In the genomic region with DNA sequence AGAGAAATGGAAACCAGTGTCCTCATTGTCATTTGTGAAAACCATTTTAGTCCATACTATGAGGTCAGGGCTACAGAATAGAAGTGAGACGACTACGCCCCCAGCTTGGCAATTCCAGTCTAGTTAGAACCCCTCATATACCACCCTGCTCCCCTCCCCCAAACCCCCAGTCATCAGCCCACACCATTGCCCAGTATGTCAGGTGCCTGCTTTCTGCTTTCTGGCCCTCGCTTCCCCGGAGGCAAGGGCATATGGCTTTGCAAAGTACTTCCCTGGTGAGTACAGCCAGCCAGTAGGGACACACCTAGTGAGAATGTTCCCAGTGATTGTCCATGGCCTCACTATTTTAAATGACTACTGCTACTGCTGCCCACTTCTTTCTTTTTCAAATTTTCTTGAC, we compare ENCODE assay signal across 12 mouse cellular contexts. TPM values are rescaled to one million over a fixed set of nuclear protein-coding genes. Genes with fewer than 3 reads are reported as not detected.
"Had no signal": no experiment of that assay in that cellular context is flagged by ENCODE, and none has a peak within 500 bp of the region (broad histone marks: within the 10 kb centered on the region; RNA-seq: fewer than 3 reads in every experiment).

No protein-coding gene starts in this region.

- H3K9ac ChIP-seq: liver, embryonic 13.5 days; liver, postnatal 0 days; lung, embryonic 15.5 days; midbrain, embryonic 13.5 days had no signal

- H3K4me1 ChIP-seq: liver, embryonic 13.5 days; lung, embryonic 15.5 days had no signal

- H3K4me3 ChIP-seq: liver, embryonic 13.5 days; lung, embryonic 15.5 days; megakaryocyte, embryonic 14.5 days; midbrain, embryonic 13.5 days had no signal

- H3K27ac ChIP-seq: liver, embryonic 13.5 days; lung, embryonic 15.5 days; macrophage; midbrain, embryonic 13.5 days had no signal

- DNase-seq: layer of hippocampus, adult 9-11 months; liver, embryonic 13.5 days had no signal

- H3K4me2 ChIP-seq: liver, embryonic 13.5 days; lung, embryonic 15.5 days had no signal

- ATAC-seq: liver, postnatal 0 days had no signal

- H3K36me3 ChIP-seq: liver, embryonic 13.5 days; lung, embryonic 15.5 days; midbrain, embryonic 13.5 days had no signal

- H3K9me3 ChIP-seq: liver, embryonic 13.5 days; lung, embryonic 15.5 days; megakaryocyte, embryonic 14.5 days; midbrain, embryonic 13.5 days had no signal

RNA-seq across cellular contexts. Expression of gene Actrt2, which starts 6.3 kb away (rescaled TPM):
- polyA plus RNA-seq: intestine, embryonic 14.5 days; liver, embryonic 13.5 days; liver, postnatal 0 days; lung, embryonic 15.5 days; macrophage; midbrain, embryonic 13.5 days; midbrain, postnatal 0 days; neural tube, embryonic 11.5 days; stomach, embryonic 14.5 days; urinary bladder, adult 2 months had no signal
